Mouse (Mus musculus): ENCODE data around the gene Pdcd6. TPM values are rescaled to one million over a fixed set of nuclear protein-coding genes. Genes with fewer than 3 reads are reported as not detected.

Gene Pdcd6
- total RNA-seq, 1 experiment: 101 TPM

- TF ChIP-seq HCFC1 (IDR thresholded peaks at IDR 0.05; ENCODE audit: borderline replicate concordance, insufficient read depth, low read length): no peak
- no peak for TF ChIP-seq ZC3H11A (IDR thresholded peaks at IDR 0.05; ENCODE audit: borderline replicate concordance, low read depth, low read length)
- TF ChIP-seq MAFK (IDR thresholded peaks at IDR 0.05; ENCODE audit: insufficient read depth, low read depth, low read length): no peak
- TF ChIP-seq ZNF384 (IDR thresholded peaks at IDR 0.05; ENCODE audit: low read depth, low read length): no peak
- TF ChIP-seq CHD2 (IDR thresholded peaks at IDR 0.05; ENCODE audit: low read depth, low read length): no peak
These were observed 39.1 kb upstream of the Pdcd6 start for GRCm38 (mm10) chr13:74356491-74356890.

GRCm38 (mm10) chr13:74350435-74350906 lies 33.1 kb upstream of the Pdcd6 start:
- H3K27ac ChIP-seq (ENCODE audit: insufficient read depth, low read depth, low read length, poor library complexity, severe bottlenecking): no peak overlapping the region
- in situ Hi-C loops (cut with MboI; ENCODE audit: low sequenced_read_pairs in 2 of 2, unreplicated experiment in 2 of 2): no loop called here
- no peak for DNase-seq (ENCODE audit: low read depth, low spot score)
- peak overlapping the region; percentile 85 to 94 for H3K4me3 ChIP-seq (ENCODE audit: insufficient read depth in 1 of 2, low read depth in 1 of 2, low read length in 2 of 2, poor library complexity in 1 of 2, severe bottlenecking in 1 of 2)
- H3K9me3 ChIP-seq (ENCODE audit: control insufficient read depth, insufficient read depth, low read depth, low read length): no peaks in the 10 kb centered on the region
- peak overlapping the region; percentile 80 for H3K9ac ChIP-seq (ENCODE audit: insufficient read depth, low read depth, low read length, poor library complexity, severe bottlenecking)
- TF ChIP-seq HCFC1 (IDR thresholded peaks at IDR 0.05; ENCODE audit: borderline replicate concordance, insufficient read depth, low read length) (no peak), ZC3H11A (IDR thresholded peaks at IDR 0.05; ENCODE audit: borderline replicate concordance, low read depth, low read length) (no peak), MAFK (IDR thresholded peaks at IDR 0.05; ENCODE audit: insufficient read depth, low read depth, low read length) (no peak), ZNF384 (IDR thresholded peaks at IDR 0.05; ENCODE audit: low read depth, low read length) (no peak), CHD2 (IDR thresholded peaks at IDR 0.05; ENCODE audit: low read depth, low read length) (no peak)
- peaks cover 2% of the 10 kb centered on the region; the same call in 1 of the 2 replicates for H3K36me3 ChIP-seq (ENCODE audit: control insufficient read depth, insufficient read depth, low read length, poor library complexity, severe bottlenecking)
- H3K4me1 ChIP-seq (ENCODE audit: control insufficient read depth in 2 of 2, insufficient read depth in 2 of 2, low read length in 2 of 2, poor library complexity in 1 of 2): no peaks in the 10 kb centered on the region

More at GRCm38 (mm10) chr13:74356491-74356890, 39.1 kb upstream of the Pdcd6 start:
- in situ Hi-C loops (cut with MboI; ENCODE audit: low sequenced_read_pairs in 2 of 2, unreplicated experiment in 2 of 2): no loop called here
- H3K27ac ChIP-seq (ENCODE audit: insufficient read depth, low read depth, low read length, poor library complexity, severe bottlenecking): no peak overlapping the region
- no peaks in the 10 kb centered on the region for H3K9me3 ChIP-seq (ENCODE audit: control insufficient read depth, insufficient read depth, low read depth, low read length)
- peaks cover 11% of the 10 kb centered on the region for H3K36me3 ChIP-seq (ENCODE audit: control insufficient read depth, insufficient read depth, low read length, poor library complexity, severe bottlenecking)
- H3K4me1 ChIP-seq (ENCODE audit: control insufficient read depth in 2 of 2, insufficient read depth in 2 of 2, low read length in 2 of 2, poor library complexity in 1 of 2): no peaks in the 10 kb centered on the region
- H3K4me3 ChIP-seq (ENCODE audit: insufficient read depth in 1 of 2, low read depth in 1 of 2, low read length in 2 of 2, poor library complexity in 1 of 2, severe bottlenecking in 1 of 2): no peak overlapping the region
- no peak overlapping the region for H3K9ac ChIP-seq (ENCODE audit: insufficient read depth, low read depth, low read length, poor library complexity, severe bottlenecking)
- DNase-seq (ENCODE audit: low read depth, low spot score): no peak

GRCm38 (mm10) chr13:74349566-74350434 lies 32.4 kb upstream of the Pdcd6 start, which contains the start of the genes Sdha and Ccdc127:
Sdha (minus strand) TSS chr13:74350280.
Ccdc127 (plus strand) TSS chr13:74350309.
- Histone ChIP-seq H3K36me3 (ENCODE audit: control insufficient read depth, insufficient read depth, low read length, poor library complexity, severe bottlenecking) (peaks cover 2% of the 10 kb centered on the region; the same call in 1 of the 2 replicates), H3K4me1 (ENCODE audit: control insufficient read depth in 2 of 2, insufficient read depth in 2 of 2, low read length in 2 of 2, poor library complexity in 1 of 2) (no peaks in the 10 kb centered on the region), H3K9ac (ENCODE audit: insufficient read depth, low read depth, low read length, poor library complexity, severe bottlenecking) (peak within 1 kb of the TSS; percentile 98), H3K9me3 (ENCODE audit: control insufficient read depth, insufficient read depth, low read depth, low read length) (no peaks in the 10 kb centered on the region), H3K27ac (ENCODE audit: insufficient read depth, low read depth, low read length, poor library complexity, severe bottlenecking) (peak within 1 kb of the TSS; percentile 75), H3K4me3 (ENCODE audit: insufficient read depth in 1 of 2, low read depth in 1 of 2, low read length in 2 of 2, poor library complexity in 1 of 2, severe bottlenecking in 1 of 2) (peak within 1 kb of the TSS; percentile 85 to 94)
- in situ Hi-C loops (cut with MboI; ENCODE audit: low sequenced_read_pairs in 2 of 2, unreplicated experiment in 2 of 2): no loop called here
- DNase-seq (ENCODE audit: low read depth, low spot score): peak; percentile 94
- no peak for TF ChIP-seq CHD2 (IDR thresholded peaks at IDR 0.05; ENCODE audit: low read depth, low read length)
- TF ChIP-seq ZNF384 (IDR thresholded peaks at IDR 0.05; ENCODE audit: low read depth, low read length): no peak
- TF ChIP-seq HCFC1 (IDR thresholded peaks at IDR 0.05; ENCODE audit: borderline replicate concordance, insufficient read depth, low read length): peak; percentile 49; the same call in 1 of the 2 replicates
- 0 out of 2 replicates have a peak, but pooled peaks have one; percentile 30 for TF ChIP-seq ZC3H11A (IDR thresholded peaks at IDR 0.05; ENCODE audit: borderline replicate concordance, low read depth, low read length)
- no peak for TF ChIP-seq MAFK (IDR thresholded peaks at IDR 0.05; ENCODE audit: insufficient read depth, low read depth, low read length)

GRCm38 (mm10) chr13:74341036-74341435 lies 23.7 kb upstream of the Pdcd6 start:
- peak; percentile 63 for DNase-seq (ENCODE audit: low read depth, low spot score)
- Histone ChIP-seq H3K4me3 (ENCODE audit: insufficient read depth in 1 of 2, low read depth in 1 of 2, low read length in 2 of 2, poor library complexity in 1 of 2, severe bottlenecking in 1 of 2) (no peak overlapping the region), H3K27ac (ENCODE audit: insufficient read depth, low read depth, low read length, poor library complexity, severe bottlenecking) (no peak overlapping the region), H3K36me3 (ENCODE audit: control insufficient read depth, insufficient read depth, low read length, poor library complexity, severe bottlenecking) (peaks cover 11% of the 10 kb centered on the region), H3K9me3 (ENCODE audit: control insufficient read depth, insufficient read depth, low read depth, low read length) (no peaks in the 10 kb centered on the region), H3K4me1 (ENCODE audit: control insufficient read depth in 2 of 2, insufficient read depth in 2 of 2, low read length in 2 of 2, poor library complexity in 1 of 2) (no peaks in the 10 kb centered on the region), H3K9ac (ENCODE audit: insufficient read depth, low read depth, low read length, poor library complexity, severe bottlenecking) (no peak overlapping the region)
- peak; percentile 90 for TF ChIP-seq ZC3H11A (IDR thresholded peaks at IDR 0.05; ENCODE audit: borderline replicate concordance, low read depth, low read length)
- TF ChIP-seq HCFC1 (IDR thresholded peaks at IDR 0.05; ENCODE audit: borderline replicate concordance, insufficient read depth, low read length): no peak
- no peak for TF ChIP-seq CHD2 (IDR thresholded peaks at IDR 0.05; ENCODE audit: low read depth, low read length)
- TF ChIP-seq ZNF384 (IDR thresholded peaks at IDR 0.05; ENCODE audit: low read depth, low read length): no peak
- 0 out of 2 replicates have a peak, but pooled peaks have one; percentile 36 for TF ChIP-seq MAFK (IDR thresholded peaks at IDR 0.05; ENCODE audit: insufficient read depth, low read depth, low read length)
- in situ Hi-C loops (cut with MboI; ENCODE audit: low sequenced_read_pairs in 2 of 2, unreplicated experiment in 2 of 2): no loop called here
